Mouse (Mus musculus) erythroblast, embryonic 14.5 days (primary cell): ENCODE data around the gene Qprt.

Experiments used
- GATA1 ChIP-seq: IDR thresholded peaks from 2 replicates; pipeline ENCODE4 v1.6.1; 2012; ENCODE audit warnings: low read length, inconsistent platforms, mixed read lengths
- TAL1 ChIP-seq: IDR thresholded peaks from 3 replicates; pipeline ENCODE4 v1.6.1; 2012; ENCODE audit warnings: low read length, inconsistent platforms, mixed read lengths

- TF ChIP-seq GATA1 (no peak), TAL1 (no peak)
These were observed 22.4 kb upstream of the Qprt start for GRCm38 (mm10) chr7:127144412-127144811.
